Mouse (Mus musculus): ENCODE data around the gene Saa1. TPM values are rescaled to one million over a fixed set of nuclear protein-coding genes. Genes with fewer than 3 reads are reported as not detected.

Gene Saa1
- polyA plus RNA-seq, 1 experiment = not detected

- TF ChIP-seq POLR2A (IDR thresholded peaks at IDR 0.05; ENCODE audit: low read depth, low read length) (no peak), CTCF (conservative IDR thresholded peaks at IDR 0.05; ENCODE audit: insufficient read depth, insufficient read length, low read depth, low read length) (no peak)
- DNase-seq = no peak
- 87% methylated on average over 2 of the region's 2 CpGs for WGBS
- Histone ChIP-seq H3K27me3 (replicated peaks; ENCODE audit: control insufficient read depth, insufficient read depth, low read length) (no peaks in the 10 kb centered on the region), H3K36me3 (ENCODE audit: control insufficient read depth, insufficient read depth, low read length) (no peaks in the 10 kb centered on the region), H3K4me1 (ENCODE audit: control insufficient read depth, insufficient read depth, low read length) (peaks cover 7% of the 10 kb centered on the region; the same call in 1 of the 2 replicates), H3K4me3 (ENCODE audit: insufficient read depth, low read depth, low read length) (no peak overlapping the region), H3K27ac (ENCODE audit: insufficient read depth, low read depth, low read length) (no peak overlapping the region)
Measured at GRCm38 (mm10) chr7:46734983-46735382, 7.8 kb downstream of the Saa1 start.

GRCm38 (mm10) chr7:46732458-46732857 lies 10.3 kb downstream of the Saa1 start, which contains the start of gene Saa4:
TSS of gene Saa4 (minus strand) at chr7:46732603.
- peak; percentile 20 for DNase-seq
- 73% methylated on average over 4 of the region's 4 CpGs for WGBS
- H3K27ac ChIP-seq (ENCODE audit: insufficient read depth, low read depth, low read length) = no peak within 1 kb of the TSS

GRCm38 (mm10) chr7:46727584-46727983 lies 15.2 kb downstream of the Saa1 start:
- TF ChIP-seq CTCF (conservative IDR thresholded peaks at IDR 0.05; ENCODE audit: insufficient read depth, insufficient read length, low read depth, low read length) (no peak), POLR2A (IDR thresholded peaks at IDR 0.05; ENCODE audit: low read depth, low read length) (no peak)
- no peak overlapping the region for H3K27ac ChIP-seq (ENCODE audit: insufficient read depth, low read depth, low read length)
- DNase-seq = no peak
- WGBS = 86% methylated on average over 1 of the region's 1 CpGs
- H3K4me3 ChIP-seq (ENCODE audit: insufficient read depth, low read depth, low read length) = no peak overlapping the region
- H3K27me3 ChIP-seq (replicated peaks; ENCODE audit: control insufficient read depth, insufficient read depth, low read length) = no peaks in the 10 kb centered on the region
- peaks cover 7% of the 10 kb centered on the region; the same call in 1 of the 2 replicates for H3K4me1 ChIP-seq (ENCODE audit: control insufficient read depth, insufficient read depth, low read length)
- no peaks in the 10 kb centered on the region for H3K36me3 ChIP-seq (ENCODE audit: control insufficient read depth, insufficient read depth, low read length)

More at GRCm38 (mm10) chr7:46732458-46732857, 10.3 kb downstream of the Saa1 start, which contains the start of gene Saa4:
- Histone ChIP-seq H3K4me3 (ENCODE audit: insufficient read depth, low read depth, low read length) (no peak within 1 kb of the TSS), H3K4me1 (ENCODE audit: control insufficient read depth, insufficient read depth, low read length) (no peaks in the 10 kb centered on the region), H3K36me3 (ENCODE audit: control insufficient read depth, insufficient read depth, low read length) (no peaks in the 10 kb centered on the region), H3K27me3 (replicated peaks; ENCODE audit: control insufficient read depth, insufficient read depth, low read length) (no peaks in the 10 kb centered on the region)
- TF ChIP-seq POLR2A (IDR thresholded peaks at IDR 0.05; ENCODE audit: low read depth, low read length) = no peak
- no peak for TF ChIP-seq CTCF (conservative IDR thresholded peaks at IDR 0.05; ENCODE audit: insufficient read depth, insufficient read length, low read depth, low read length)

GRCm38 (mm10) chr7:46724396-46724795 lies 18.4 kb downstream of the Saa1 start:
- Histone ChIP-seq H3K4me1 (ENCODE audit: control insufficient read depth, insufficient read depth, low read length) (peaks cover 7% of the 10 kb centered on the region; the same call in 1 of the 2 replicates), H3K27me3 (replicated peaks; ENCODE audit: control insufficient read depth, insufficient read depth, low read length) (no peaks in the 10 kb centered on the region), H3K4me3 (ENCODE audit: insufficient read depth, low read depth, low read length) (no peak overlapping the region), H3K27ac (ENCODE audit: insufficient read depth, low read depth, low read length) (no peak overlapping the region), H3K36me3 (ENCODE audit: control insufficient read depth, insufficient read depth, low read length) (no peaks in the 10 kb centered on the region)
- DNase-seq = no peak
- TF ChIP-seq POLR2A (IDR thresholded peaks at IDR 0.05; ENCODE audit: low read depth, low read length) = no peak
- TF ChIP-seq CTCF (conservative IDR thresholded peaks at IDR 0.05; ENCODE audit: insufficient read depth, insufficient read length, low read depth, low read length) = no peak
- 35% methylated on average over 5 of the region's 5 CpGs for WGBS

- TF ChIP-seq POLR2A (IDR thresholded peaks at IDR 0.05; ENCODE audit: low read depth, low read length) (no peak), CTCF (conservative IDR thresholded peaks at IDR 0.05; ENCODE audit: insufficient read depth, insufficient read length, low read depth, low read length) (no peak)
- Histone ChIP-seq H3K36me3 (ENCODE audit: control insufficient read depth, insufficient read depth, low read length) (no peaks in the 10 kb centered on the region), H3K27me3 (replicated peaks; ENCODE audit: control insufficient read depth, insufficient read depth, low read length) (no peaks in the 10 kb centered on the region), H3K4me1 (ENCODE audit: control insufficient read depth, insufficient read depth, low read length) (peaks cover 7% of the 10 kb centered on the region; the same call in 1 of the 2 replicates), H3K27ac (ENCODE audit: insufficient read depth, low read depth, low read length) (no peak overlapping the region), H3K4me3 (ENCODE audit: insufficient read depth, low read depth, low read length) (no peak overlapping the region)
- peak; percentile 66 for DNase-seq
- WGBS = 43% methylated on average over 3 of the region's 3 CpGs
Measured at GRCm38 (mm10) chr7:46723849-46724248, 18.9 kb downstream of the Saa1 start.

- 68% methylated on average over 6 of the region's 6 CpGs for WGBS
- no peak overlapping the region for H3K27ac ChIP-seq (ENCODE audit: insufficient read depth, low read depth, low read length)
- DNase-seq = no peak
Measured at GRCm38 (mm10) chr7:46723354-46723753, 19.4 kb downstream of the Saa1 start.

GRCm38 (mm10) chr7:46720460-46720859 lies 22.3 kb downstream of the Saa1 start:
- Histone ChIP-seq H3K4me1 (ENCODE audit: control insufficient read depth, insufficient read depth, low read length) (peaks cover 7% of the 10 kb centered on the region; the same call in 1 of the 2 replicates), H3K4me3 (ENCODE audit: insufficient read depth, low read depth, low read length) (no peak overlapping the region), H3K27ac (ENCODE audit: insufficient read depth, low read depth, low read length) (no peak overlapping the region), H3K27me3 (replicated peaks; ENCODE audit: control insufficient read depth, insufficient read depth, low read length) (no peaks in the 10 kb centered on the region), H3K36me3 (ENCODE audit: control insufficient read depth, insufficient read depth, low read length) (no peaks in the 10 kb centered on the region)
- WGBS = 86% methylated on average over 9 of the region's 9 CpGs
- TF ChIP-seq POLR2A (IDR thresholded peaks at IDR 0.05; ENCODE audit: low read depth, low read length) (no peak), CTCF (conservative IDR thresholded peaks at IDR 0.05; ENCODE audit: insufficient read depth, insufficient read length, low read depth, low read length) (no peak)
- DNase-seq = no peak

More at GRCm38 (mm10) chr7:46723354-46723753, 19.4 kb downstream of the Saa1 start:
- Histone ChIP-seq H3K36me3 (ENCODE audit: control insufficient read depth, insufficient read depth, low read length) (no peaks in the 10 kb centered on the region), H3K4me1 (ENCODE audit: control insufficient read depth, insufficient read depth, low read length) (peaks cover 7% of the 10 kb centered on the region; the same call in 1 of the 2 replicates), H3K4me3 (ENCODE audit: insufficient read depth, low read depth, low read length) (no peak overlapping the region), H3K27me3 (replicated peaks; ENCODE audit: control insufficient read depth, insufficient read depth, low read length) (no peaks in the 10 kb centered on the region)
- TF ChIP-seq CTCF (conservative IDR thresholded peaks at IDR 0.05; ENCODE audit: insufficient read depth, insufficient read length, low read depth, low read length) (no peak), POLR2A (IDR thresholded peaks at IDR 0.05; ENCODE audit: low read depth, low read length) (no peak)

All from kidney, adult 2 months (tissue).